In genomic region chr7:81599379-81600280, GRCm38 (mm10) we compare ENCODE assay signal across 11 mouse cellular contexts. TPM values are rescaled to one million over a fixed set of nuclear protein-coding genes. Genes with fewer than 3 reads are reported as not detected.
A peak's percentile ranks its signal among the peaks of the same experiment; 100 is the strongest.
DNase-seq lines count a peak whose midpoint lies in the region.
"Had no signal": no experiment of that assay in that cellular context is flagged by ENCODE, and none has a peak within 500 bp of the region (broad histone marks: within the 10 kb centered on the region; RNA-seq: fewer than 3 reads in every experiment).

No protein-coding gene starts in this region.

- DNase-seq in frontal cortex, adult 2 months (ENCODE audit: extremely low spot score in 1 of 2, low spot score in 1 of 2): peak; percentile 47 to 61
- no peak for DNase-seq in frontal cortex, postnatal 14 days (ENCODE audit: low spot score in 2 of 2)
- peak; percentile 44 for DNase-seq in layer of hippocampus, adult 9-11 months
- DNase-seq in layer of hippocampus, postnatal 25 days (ENCODE audit: extremely low spot score in 1 of 2, low spot score in 1 of 2): no peak
- DNase-seq in ES-CJ7 (ENCODE audit: low read depth, low spot score): peak; percentile 85
- peak; percentile 38 to 44 for DNase-seq in left cerebral cortex, adult 9 months (ENCODE audit: low spot score in 2 of 2)
- DNase-seq in neural tube, embryonic 10.5 days (ENCODE audit: extremely low spot score, low spot score): no peak
- no peak for DNase-seq in spleen, adult 12 weeks (ENCODE audit: low spot score)
- DNase-seq: adrenal gland, adult 8-10 months; thymus, postnatal 14 days had no signal

RNA-seq across cellular contexts. Expression of gene Whamm, which starts 28.6 kb away (rescaled TPM):
- polyA plus RNA-seq in frontal cortex, adult 2 months (2012; rRNA removed): 21.4 and 24.2 TPM in 2 replicates
- 10 to 100 TPM; 14.4 to 20.3 TPM for total RNA-seq in layer of hippocampus, postnatal 25 days (2021)

RNA-seq across cellular contexts. Expression of gene Fsd2, which starts 32.9 kb away (rescaled TPM):
- 0.22 and 0.25 TPM in 2 replicates for polyA plus RNA-seq in frontal cortex, adult 2 months (2012; rRNA removed)
- under 1 TPM; 0.23 to 0.34 TPM for total RNA-seq in layer of hippocampus, postnatal 25 days (2021)
- polyA plus RNA-seq: embryonic facial prominence, embryonic 10.5 days had no signal

Comparison
In these comparisons a context has a peak if more than half of its experiments do, and no peak if none do; other contexts are left out.
1. DNase-seq: peak in frontal cortex, adult 2 months (2 of 2), layer of hippocampus, adult 9-11 months (single experiment), ES-CJ7 (single experiment) and left cerebral cortex, adult 9 months (2 of 2); none in frontal cortex, postnatal 14 days (0 of 2), layer of hippocampus, postnatal 25 days (0 of 2), neural tube, embryonic 10.5 days (single experiment) and spleen, adult 12 weeks (single experiment).